Mouse (Mus musculus) kidney, adult 18-20 months (tissue): ENCODE measurements at regions not wholly inside any gene's neighbourhood (a gene's known extent, or its start where the extent isn't known, plus 50 kb on each side); places are given as distances from the start of the nearest gene placed in this dataset.

Experiments used
- DNase-seq: peaks from one replicate; pipeline ENCODE4 v3.0.0; 2021

- no peak for DNase-seq
These were observed 80.5 kb upstream of the Msx2 start for GRCm38 (mm10) chr13:53553192-53553875.

GRCm38 (mm10) chr13:53548396-53548795 is 75.5 kb upstream of the Msx2 start:
- no peak for DNase-seq

- DNase-seq = no peak
These were observed 70.4 kb upstream of the Msx2 start for GRCm38 (mm10) chr13:53543291-53543690.

GRCm38 (mm10) chr13:53539797-53540196 is 66.9 kb upstream of the Msx2 start:
- DNase-seq = no peak

- DNase-seq = no peak
These were observed 65.1 kb upstream of the Msx2 start for GRCm38 (mm10) chr13:53537937-53538336.

- no peak for DNase-seq
These were observed 63.0 kb upstream of the Msx2 start for GRCm38 (mm10) chr13:53535781-53536425.

- DNase-seq = no peak
These were observed 60.9 kb upstream of the Msx2 start for GRCm38 (mm10) chr13:53533738-53534137.

- no peak for DNase-seq
These were observed 54.0 kb upstream of the Msx2 start for GRCm38 (mm10) chr13:53526880-53527279.

- DNase-seq = no peak
These were observed 49.9 kb upstream of the Msx2 start for GRCm38 (mm10) chr13:53522807-53523206.
